Mouse (Mus musculus) cortical plate, adult 2 months (tissue): Measurements from ENCODE around the gene Stx5a.

Source experiments
- CTCF ChIP-seq: fragments of 200-500 bp; IDR thresholded peaks from 2 replicates; pipeline ENCODE4 v1.5.1; 2011; ENCODE audit warnings: mild to moderate bottlenecking, control low read depth, low read length; ENCODE audit not compliant: insufficient read depth; ENCODE audit errors: extremely low read depth
- POLR2A ChIP-seq: fragments of 200-500 bp; IDR thresholded peaks from 2 replicates; pipeline ENCODE4 v1.6.1; 2011; ENCODE audit warnings: mild to moderate bottlenecking, low read length, control low read depth; ENCODE audit not compliant: insufficient read depth; ENCODE audit errors: extremely low read depth

DNA sequence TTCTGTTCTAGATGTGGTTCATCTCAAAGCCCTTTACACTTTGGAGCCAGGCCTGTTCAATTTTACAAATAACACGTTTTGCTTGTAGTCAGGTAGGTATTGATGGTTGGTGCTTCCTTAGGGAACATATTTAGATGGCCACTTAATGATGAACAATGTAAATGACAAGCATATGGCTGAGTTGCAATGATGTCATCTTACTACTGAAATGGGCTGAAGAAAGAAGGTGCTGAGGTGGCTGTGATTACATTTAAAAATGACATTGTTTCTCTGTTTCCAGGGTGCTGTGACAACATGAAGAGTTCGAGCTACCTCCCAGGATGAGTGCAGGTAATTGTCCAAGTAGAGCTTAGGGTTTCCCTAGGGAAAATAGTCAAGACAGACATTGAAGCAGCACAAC, 16.8 kb upstream of the Stx5a start:
- TF ChIP-seq CTCF: no peak
- TF ChIP-seq POLR2A: no peak
